Mouse (Mus musculus) adrenal gland, postnatal 36 days (tissue): ENCODE results near the gene Cltc. TPM values are rescaled to one million over a fixed set of nuclear protein-coding genes. Genes with fewer than 3 reads are reported as not detected.
"Not testable (repeated sequence)": the region's sequence is repeated elsewhere in the genome, so short reads cannot be mapped to it uniquely, and the experiment has no call there.

Experiments used
- DNase-seq, 2 experiments: peaks; one replicate each; pipeline ENCODE4 v3.0.0; 2021; ENCODE audit warnings: mixed read lengths in 1 of 2
- long read RNA-seq, 2 experiments: library from polyadenylated mRNA; stranded (forward); transcript quantifications; one replicate each; pipeline ENCODE4 v2.0.0; 2021; ENCODE audit warnings: borderline sequencing depth in 2 of 2
- total RNA-seq, 2 experiments: library from RNA; stranded (reverse); gene quantifications; 2 replicates each; pipeline ENCODE4 v1.2.3; 2021

The Cltc gene
- 100 to 1,000 TPM; 291 to 302 TPM for total RNA-seq
- long read RNA-seq, experiment 1, full-length matches to known transcripts: 8 of 22 reads
- long read RNA-seq, experiment 1, partial matches to known transcripts: 10 of 22 reads
- long read RNA-seq, experiment 1, other reads (novel, unspliced or antisense): 4 of 22 reads
- long read RNA-seq, experiment 2, full-length matches to known transcripts: 5 of 13 reads
- long read RNA-seq, experiment 2, partial matches to known transcripts: 5 of 13 reads
- long read RNA-seq, experiment 2, other reads (novel, unspliced or antisense): 3 of 13 reads

DNA sequence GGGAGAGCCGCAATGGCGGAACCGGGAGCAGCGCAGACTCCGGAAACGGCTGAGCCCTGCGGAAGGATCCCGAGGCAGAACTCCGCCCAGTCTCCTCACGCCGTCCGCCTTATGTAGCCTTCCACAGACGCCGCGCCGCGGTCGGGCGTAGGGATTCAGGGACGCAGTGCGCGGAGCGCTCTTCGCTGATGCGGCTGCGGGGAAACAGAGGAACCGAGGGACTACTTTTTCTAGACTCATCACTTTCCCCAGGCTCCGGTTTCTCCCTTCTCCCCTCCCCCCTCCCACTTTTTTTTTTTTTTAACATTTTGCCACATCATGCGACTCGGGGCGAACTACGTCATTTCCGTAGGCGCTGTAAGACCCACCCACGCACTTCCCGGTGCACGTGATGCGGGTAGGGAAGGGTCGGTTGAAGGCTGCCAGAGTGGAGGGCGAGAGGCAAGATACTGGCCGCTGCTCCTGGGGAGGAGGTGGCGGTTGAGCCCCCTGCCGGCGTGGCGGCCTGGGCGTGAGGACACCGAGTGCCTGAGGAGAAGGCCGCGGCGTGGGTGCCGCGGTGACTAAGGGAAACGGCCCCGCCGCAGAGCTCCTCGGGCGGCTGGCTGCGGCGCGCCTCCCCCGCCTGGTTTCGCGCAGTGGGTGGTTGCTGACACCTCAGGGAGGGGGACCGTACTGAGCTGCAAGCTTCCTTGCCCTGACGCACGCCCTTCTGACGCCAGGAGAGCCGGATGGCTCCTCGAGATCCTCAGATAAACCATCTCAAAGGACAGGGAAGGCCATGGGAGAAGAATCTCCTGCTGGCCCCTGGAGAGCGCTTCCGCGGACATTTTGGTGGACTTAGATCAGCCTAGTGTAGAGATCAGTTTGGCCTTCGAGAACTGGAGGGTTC is at the start of gene Cltc:
Gene Cltc, minus strand, starts transcription at position 86 of the 892 bp plus-strand sequence.
- DNase-seq: peak; percentile 95 to 96

DNA sequence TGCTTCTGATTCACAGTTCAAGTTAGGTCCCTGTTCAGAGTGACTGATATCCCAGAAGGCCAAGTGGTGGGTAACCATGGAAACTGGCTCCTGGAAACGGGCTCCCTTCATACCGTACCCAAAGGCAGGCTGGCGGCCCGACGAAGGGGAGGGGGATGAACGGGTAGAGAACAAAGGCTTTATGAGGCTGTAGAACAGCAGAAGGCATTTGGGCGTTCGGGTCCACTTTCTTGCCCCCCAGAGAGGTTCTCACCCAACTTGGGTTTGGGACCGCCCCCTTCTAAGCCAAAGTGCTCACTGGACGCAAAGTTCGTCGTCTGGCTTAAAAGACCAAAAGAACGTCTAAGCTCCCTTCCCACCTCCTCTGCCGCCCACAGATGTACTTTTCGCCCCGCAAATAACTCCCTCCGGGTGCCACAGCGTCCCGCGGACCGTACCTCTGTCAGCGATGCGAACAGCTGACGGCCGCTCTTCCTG is 49.7 kb upstream of the Cltc start:
- DNase-seq: peak; percentile 67 to 68

DNA sequence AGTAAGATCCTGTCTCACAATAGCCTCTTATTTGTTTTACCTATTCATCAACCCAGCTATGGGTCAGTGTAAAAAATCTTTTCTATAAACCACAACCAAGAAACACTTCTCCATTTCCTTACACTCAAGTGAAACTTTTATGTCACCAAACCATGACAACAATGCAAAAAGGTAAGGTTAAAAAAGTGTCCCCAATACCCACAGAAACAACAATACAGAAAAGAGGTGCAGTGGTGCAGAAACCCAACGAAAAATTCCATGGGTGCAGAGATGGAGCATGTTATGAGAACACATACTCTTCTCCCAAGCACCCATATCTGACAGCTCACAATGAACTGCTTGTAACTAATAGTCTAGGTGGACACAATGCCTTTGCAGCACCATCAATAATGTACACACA is 36.8 kb upstream of the Cltc start:
- DNase-seq: no peak

DNA sequence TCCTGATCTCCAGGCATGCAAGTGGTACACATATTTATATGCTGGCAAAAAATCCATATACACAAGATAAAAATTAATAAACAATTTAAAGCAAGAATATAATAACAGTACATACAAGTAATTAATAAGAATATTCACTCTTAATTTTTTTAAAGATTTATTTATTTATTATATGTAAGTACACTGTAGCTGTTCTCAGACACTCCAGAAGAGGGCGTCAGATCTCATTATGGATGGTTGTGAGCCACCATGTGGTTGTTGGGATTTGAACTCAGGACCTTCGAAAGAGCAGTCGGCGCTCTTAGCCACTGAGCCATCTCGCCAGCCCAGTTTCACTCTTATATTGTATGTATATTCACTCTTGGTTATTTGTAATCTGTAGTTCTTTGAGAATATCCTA is 30.1 kb upstream of the Cltc start:
- DNase-seq: not testable (repeated sequence)

DNA sequence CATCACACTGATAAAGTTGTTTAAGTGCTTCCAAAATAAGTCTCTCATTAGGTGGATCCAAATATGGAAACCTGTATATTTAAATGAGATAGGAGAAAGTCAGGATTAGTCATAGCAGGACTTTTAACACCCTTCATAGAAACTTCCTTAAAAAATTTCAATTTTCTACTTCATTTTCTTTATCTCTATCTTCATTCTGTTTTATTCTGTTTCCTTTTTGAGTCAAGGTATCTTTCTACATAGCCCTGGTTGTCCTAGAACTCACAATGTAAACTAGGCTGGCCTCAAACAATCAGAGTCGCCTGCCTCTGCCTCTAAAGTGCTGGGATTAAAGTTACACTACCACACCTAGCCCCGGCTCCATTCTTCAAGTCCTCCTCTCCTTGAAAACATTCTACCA is 28.4 kb upstream of the Cltc start:
- no peak for DNase-seq

DNA sequence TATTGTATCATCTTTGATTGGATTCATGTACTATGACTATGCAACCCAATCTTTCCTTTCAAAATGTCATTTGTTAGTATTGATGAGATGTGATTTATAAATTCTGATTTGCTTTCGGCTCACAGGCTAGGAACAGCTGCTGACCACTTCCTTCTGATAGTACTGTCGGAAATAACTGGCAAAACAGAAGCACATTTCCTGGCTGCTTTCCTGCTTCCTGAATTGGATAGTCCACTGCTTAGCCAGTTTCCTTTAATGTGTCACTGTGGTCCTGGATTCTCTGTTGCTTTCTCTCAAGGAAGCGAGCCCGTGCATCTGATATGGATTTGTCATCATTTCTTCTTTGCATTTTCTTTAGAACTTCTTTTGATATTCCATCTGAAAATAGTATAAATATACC is 12.5 kb upstream of the Cltc start:
- no peak for DNase-seq

DNA sequence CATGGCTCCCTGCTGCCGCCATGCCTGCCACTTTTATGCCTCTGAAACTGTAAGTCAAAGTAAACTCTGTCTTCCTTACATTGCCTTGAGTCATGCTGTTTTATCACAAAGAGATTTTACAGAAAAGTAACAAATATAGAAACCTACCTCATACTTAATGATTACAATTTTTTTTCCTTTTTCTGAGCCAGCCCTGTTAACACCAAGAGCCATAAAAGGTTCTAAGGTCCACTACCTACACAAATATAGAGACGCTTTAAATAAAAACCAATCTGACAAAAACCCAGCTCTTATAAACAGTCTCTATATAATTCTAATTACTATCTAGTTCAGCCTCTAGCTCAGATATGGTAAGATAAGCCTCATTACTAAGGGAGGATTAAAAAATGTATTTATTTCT is 7.1 kb upstream of the Cltc start:
- DNase-seq: no peak

DNA sequence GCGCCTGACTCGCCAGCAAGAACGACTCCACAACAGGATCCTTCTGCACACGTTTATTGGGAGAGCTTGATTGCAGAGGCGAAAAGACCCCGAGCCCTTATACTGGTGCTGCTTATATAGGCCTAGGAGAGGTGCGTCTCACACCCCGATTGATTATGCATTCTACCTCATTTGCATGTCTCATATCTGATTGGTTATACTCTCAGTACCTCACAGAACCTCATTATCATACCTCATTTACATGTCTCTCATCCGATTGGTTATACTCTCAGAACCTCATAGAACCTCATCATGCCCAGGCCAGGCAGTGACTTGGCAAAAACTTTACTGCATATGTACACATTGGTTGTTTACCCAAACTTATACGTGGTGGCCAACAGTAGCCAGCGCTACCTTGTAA is 5.8 kb upstream of the Cltc start:
- DNase-seq: not testable (repeated sequence)

DNA sequence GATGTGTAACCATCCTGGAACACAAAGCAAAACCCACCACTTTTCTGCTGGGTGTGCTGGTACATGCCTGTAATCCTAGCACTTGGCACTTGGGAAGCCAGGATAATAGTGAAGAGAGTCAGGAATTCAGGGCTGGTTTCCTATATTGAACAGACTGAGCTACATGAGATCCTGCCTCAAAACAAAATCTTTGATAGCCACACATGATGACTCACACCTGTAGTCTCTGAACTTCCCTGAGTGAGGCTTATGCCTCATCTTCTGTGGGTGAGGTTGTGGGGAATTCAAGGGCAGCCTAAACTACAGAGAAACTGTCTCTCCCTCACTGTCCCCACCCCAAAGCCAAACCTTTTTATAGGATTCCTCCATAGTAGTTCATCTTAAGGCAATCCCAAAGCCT is 3.0 kb upstream of the Cltc start:
- no peak for DNase-seq

DNA sequence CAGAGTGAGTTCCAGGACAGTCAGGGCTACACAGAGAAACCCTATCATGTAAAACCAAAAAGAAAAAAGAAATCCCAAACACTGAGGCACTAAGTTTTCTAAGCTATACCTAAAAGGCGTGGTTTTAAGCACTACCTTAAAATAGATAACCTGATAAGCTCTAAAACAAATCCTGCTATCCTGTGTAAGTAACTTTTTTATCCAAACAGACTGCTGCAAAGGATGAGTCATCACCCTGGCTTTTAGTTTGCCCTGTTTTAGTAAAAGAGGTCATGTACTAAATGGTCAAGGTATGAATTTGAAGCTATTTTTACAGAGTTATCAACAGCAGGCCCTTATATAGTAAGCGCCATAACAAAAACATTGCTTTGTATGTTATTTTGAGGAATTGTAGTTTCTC is 2.5 kb upstream of the Cltc start:
- no peak for DNase-seq

DNA sequence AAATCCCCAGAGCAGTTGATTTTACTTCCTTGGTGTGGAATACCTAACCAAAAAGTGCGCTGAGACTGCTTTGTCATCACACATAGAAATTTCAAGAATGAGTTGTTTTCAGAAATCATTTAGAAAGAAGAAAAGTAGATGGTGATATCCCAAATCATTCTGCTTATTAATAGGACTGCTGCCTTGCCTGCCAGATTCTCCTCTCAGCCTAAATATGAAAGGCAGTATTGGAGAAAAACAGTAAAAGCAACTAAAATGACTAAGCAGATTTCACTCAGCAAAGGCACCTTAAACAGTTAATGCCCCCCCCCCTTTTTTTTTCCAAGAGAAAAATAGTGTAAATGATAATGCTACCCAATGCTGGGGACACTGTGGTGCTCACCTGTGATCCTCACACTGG is 1.9 kb upstream of the Cltc start:
- DNase-seq: no peak

DNA sequence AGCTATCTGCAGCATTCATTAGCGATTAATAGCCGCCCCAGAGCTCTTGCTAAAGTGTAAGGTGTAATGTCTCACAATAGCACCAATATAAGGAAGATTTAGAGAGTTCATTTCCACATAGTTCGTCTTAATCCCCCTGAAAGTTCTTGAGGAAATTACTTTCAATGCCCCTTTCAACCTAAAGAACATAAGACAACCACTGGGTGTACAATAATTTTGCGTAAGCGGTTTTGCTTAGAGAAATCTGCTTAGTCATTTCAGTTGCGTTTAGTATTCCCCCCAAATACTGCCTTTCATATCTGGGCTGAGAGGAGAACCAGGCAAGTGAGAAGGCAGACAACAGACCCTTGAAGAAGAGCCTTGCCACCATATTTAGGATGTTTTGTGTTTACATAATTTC is 1.2 kb upstream of the Cltc start:
- no peak for DNase-seq

DNA sequence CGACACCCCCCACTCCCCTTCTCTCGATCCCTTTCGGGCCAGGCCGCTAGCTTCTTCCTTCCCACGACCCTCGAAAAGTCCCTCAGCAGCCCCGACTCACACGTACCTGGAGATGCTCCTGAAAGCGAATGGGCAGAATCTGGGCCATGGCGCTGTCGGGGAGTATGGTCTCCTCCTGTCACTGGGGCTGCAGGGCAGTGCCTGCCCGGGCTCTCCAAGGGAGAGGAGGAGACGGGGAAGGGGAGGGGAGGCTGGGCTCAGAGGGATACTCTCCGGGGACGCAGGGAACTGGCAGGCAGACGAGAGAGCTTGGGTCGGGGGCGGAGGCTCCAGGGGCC is 254 bp downstream of the Cltc start:
- no peak for DNase-seq

DNA sequence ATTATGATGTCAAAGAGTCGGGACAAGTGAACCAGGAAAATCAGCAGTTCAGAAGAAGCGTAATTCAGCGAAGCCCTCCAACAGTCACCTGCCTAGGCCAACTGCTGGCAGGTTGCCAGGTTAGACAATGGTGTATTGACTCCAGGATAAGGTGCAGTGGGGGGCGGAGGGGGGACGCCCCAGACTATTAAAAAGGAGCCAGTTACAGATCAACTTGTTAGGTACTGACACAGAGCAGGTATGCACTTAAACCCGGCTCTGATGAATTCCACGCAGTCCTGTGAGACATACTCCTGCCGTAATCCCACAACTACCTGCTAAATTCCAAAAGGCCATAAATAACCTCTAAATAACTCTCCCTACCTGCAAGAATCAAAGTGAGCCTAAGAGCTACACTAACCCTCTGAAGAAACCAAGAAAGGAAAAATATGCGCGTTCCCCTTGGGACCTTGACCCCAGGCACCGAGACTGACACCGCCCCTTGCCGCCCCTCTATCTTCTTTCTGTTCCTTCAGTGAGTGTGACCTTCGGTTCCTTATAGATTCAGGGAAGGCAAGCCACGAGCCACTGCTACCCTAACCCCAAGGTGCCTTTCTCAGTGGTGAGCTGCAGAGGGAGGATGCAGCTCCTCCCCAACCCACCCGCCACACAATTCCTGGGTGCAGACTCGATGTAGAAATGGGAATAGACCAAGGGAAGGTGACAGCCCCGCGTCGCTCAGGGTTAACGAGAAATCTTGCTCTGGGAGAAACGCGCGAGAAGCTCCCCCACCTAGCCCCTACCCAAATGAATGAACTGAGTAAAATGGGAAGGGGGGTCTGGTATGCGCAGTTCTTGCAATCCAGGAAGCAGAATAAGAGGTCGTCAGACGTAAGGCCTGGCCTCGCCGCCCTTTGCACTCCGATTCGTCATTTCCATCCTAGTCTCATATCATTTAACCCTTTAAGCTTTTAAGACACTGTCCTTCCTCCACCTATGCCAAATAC is 916 bp downstream of the Cltc start:
- peak; percentile 43 to 64 for DNase-seq

DNA sequence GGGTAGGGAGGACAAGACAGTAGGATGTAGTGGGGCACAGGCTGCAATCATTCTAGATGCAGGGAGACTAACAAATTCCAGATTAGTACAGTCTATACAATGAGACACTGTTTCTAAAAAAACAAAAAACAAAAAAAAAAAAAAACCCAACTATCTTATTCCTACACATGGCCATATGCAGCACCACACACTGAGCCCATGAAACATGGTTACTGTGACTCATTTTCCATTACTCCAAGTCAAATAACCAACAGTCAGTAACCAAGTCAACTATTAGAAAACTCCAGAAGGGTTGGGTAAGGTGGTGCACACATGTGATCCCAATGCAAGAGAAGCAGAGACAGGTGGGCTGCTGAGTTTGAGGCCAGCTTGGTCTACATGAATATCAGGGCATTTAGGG is 5.0 kb downstream of the Cltc start:
- no peak for DNase-seq

DNA sequence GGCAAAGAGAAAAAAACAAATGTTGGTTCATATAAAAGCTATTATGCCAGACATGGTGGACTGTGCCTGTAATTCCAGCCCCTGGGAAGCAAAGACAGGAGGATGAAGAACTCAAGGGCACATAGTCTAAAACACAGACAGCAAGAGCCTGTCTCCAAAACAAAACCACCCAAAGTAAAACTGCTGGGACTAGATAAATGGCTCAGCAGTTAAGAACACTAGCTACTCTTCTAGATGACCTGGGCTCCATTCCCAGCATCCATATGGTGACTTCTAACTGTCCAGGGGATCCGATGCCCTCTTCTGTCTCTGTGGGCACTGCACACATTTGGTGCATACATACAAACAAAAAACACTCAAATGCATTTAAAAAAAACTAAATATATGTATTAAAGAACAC is 6.4 kb downstream of the Cltc start:
- no peak for DNase-seq

DNA sequence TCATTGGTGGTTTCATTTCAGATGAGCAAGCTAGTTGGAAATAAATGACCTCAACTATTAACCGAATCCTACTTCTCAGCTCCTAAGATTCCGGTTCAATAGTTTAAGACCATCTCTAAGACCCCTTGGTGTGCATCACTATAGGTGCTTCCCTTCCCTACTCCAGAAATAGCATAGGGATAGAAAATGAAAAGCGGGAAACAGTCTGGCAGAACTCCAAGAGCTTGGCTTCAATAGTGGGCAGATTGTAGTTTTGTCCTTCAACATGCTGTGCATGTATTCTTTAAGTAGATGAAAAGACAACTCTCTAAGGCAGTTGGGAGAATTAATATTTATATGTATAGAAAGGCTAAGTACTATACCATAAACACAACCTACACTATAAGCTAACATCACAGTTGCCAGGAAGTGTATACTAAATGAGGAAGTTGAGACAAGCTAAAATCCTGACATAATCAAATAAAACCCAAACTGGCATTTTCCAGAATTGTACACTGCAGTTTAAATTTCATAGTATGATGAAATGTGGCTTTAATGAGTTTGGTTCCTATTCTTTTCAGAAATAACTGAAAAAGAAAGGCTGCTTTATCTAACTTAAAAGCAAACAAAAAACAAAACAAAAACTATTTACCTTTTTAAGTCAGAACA is 7.5 kb downstream of the Cltc start:
- DNase-seq: no peak

DNA sequence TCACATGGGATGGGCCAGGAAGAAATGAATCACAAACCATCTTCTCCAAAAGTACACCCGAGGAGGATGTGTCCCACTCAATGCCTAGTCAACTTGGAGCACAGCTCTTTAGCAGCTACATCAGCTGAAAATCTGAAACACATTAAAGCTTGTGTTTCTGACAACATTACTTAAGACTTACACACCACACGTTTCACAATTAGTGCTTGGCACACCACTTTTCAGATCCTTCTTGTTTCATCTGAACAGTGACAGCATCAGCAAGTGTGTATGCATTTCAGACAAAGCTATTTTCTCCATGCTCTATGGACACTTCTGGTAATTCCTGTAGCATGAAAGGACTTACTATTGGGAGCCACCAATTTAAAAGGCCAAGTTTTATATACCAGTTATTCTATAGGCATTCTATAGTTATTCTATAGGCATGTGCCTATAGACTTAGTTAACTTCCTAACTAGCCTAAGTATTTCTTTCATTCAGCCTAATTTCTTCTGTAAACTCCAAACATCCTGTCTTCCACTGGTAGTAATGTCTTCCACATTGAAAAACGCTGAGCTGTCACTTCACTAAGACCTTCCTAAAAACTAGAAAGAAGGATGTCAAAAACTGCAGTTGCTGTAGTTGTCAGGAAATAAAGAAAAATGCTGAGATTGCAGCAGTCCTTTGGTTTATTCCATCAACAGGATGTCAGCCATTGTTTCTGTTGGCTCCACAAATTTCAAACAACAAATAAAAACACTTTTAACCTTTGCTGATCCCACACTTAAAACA is 11.5 kb downstream of the Cltc start:
- DNase-seq: no peak

DNA sequence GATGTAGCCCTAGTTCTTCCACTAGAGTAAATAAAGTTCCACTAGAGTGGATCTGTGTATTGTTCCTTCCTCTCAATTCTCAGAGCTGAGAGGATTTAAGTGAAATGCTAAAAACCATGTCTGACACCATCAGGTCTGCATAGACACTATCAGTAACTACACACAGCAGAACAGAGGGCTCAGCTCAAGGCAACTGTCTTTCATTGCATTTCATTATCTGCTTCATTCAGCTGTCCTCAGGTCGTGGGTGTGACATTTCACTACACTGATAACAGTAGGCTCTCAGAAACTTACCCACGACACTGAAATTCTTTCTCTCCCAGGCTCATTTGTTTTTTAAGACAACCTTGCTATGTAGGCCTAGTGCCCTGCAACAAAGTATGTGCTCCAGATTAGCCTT is 14.8 kb downstream of the Cltc start:
- no peak for DNase-seq

DNA sequence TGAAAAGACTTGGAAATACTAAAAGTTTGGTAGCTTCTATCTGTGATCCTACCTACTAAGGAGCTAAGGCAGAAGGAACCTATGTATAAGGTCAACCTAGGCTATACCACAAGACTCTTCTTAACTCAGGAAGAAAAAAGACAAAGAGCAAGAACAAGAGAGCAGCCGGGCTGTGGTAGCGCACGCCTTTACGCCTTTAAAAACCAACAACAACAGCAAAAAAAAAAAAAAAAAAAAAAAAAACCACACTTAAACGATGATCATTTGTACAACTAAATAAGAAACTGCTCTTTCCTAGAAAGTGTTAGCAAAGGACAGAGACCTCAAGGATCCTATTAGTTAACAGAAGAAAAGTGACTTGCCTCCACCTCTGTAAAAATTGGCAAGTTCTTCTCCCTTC is 15.9 kb downstream of the Cltc start:
- DNase-seq: no peak

DNA sequence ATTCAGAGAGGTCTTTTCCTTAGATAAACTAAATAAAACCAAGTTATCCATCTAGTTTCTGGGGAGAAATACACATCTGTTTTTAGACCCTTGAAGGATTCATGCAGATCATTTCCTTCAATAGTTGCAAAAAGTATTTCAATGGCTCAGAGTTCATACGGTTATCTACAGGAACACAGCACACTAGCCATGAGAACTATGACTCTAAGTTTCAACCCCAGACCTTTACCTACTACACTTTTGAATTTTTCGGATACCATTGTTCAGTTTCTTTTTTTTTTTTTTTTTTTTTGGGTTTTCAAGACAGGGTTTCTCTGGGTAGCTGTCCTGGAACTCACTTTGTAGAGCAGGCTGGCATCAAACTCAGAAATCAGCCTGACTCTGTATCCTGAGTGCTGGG is 17.9 kb downstream of the Cltc start:
- DNase-seq: no peak
